Mouse (Mus musculus): ENCODE results near the gene Dlg2.
A peak's percentile ranks its signal among the peaks of the same experiment; 100 is the strongest.

Gene Dlg2

GRCm38 (mm10) chr7:91089211-91089930, 612.9 kb downstream of the Dlg2 start:
- DNase-seq (ENCODE audit: low read depth, low spot score): no peak

- no peak for DNase-seq (ENCODE audit: low read depth, low spot score)
These were observed 613.9 kb downstream of the Dlg2 start for GRCm38 (mm10) chr7:91090317-91090829.

- no peak for DNase-seq (ENCODE audit: low read depth, low spot score)
These were observed 614.6 kb downstream of the Dlg2 start for GRCm38 (mm10) chr7:91090830-91091683.

GRCm38 (mm10) chr7:91096467-91096866, 620.0 kb downstream of the Dlg2 start:
- DNase-seq (ENCODE audit: low read depth, low spot score): no peak

GRCm38 (mm10) chr7:91098521-91098920, 622.0 kb downstream of the Dlg2 start:
- DNase-seq (ENCODE audit: low read depth, low spot score): no peak

- DNase-seq (ENCODE audit: low read depth, low spot score): no peak
These were observed 633.1 kb downstream of the Dlg2 start for GRCm38 (mm10) chr7:91109575-91109974.

GRCm38 (mm10) chr7:91132128-91132527, 655.7 kb downstream of the Dlg2 start:
- no peak for DNase-seq (ENCODE audit: low read depth, low spot score)

GRCm38 (mm10) chr7:91154096-91154495, 677.6 kb downstream of the Dlg2 start:
- DNase-seq (ENCODE audit: low read depth, low spot score): no peak

- no peak for DNase-seq (ENCODE audit: low read depth, low spot score)
These were observed 682.7 kb downstream of the Dlg2 start for GRCm38 (mm10) chr7:91159144-91159543.

GRCm38 (mm10) chr7:91161643-91162175, 685.2 kb downstream of the Dlg2 start:
- no peak for DNase-seq (ENCODE audit: low read depth, low spot score)

GRCm38 (mm10) chr7:91173560-91173959, 697.1 kb downstream of the Dlg2 start:
- no peak for DNase-seq (ENCODE audit: low read depth, low spot score)

- DNase-seq (ENCODE audit: low read depth, low spot score): no peak
These were observed 711.7 kb downstream of the Dlg2 start for GRCm38 (mm10) chr7:91188211-91188610.

GRCm38 (mm10) chr7:91199372-91199771, 722.9 kb downstream of the Dlg2 start:
- DNase-seq (ENCODE audit: low read depth, low spot score): no peak

GRCm38 (mm10) chr7:91208083-91208852, 731.8 kb downstream of the Dlg2 start:
- no peak for DNase-seq (ENCODE audit: low read depth, low spot score)

- DNase-seq (ENCODE audit: low read depth, low spot score): no peak
These were observed 732.5 kb downstream of the Dlg2 start for GRCm38 (mm10) chr7:91208973-91209372.

GRCm38 (mm10) chr7:91212236-91212635, 735.8 kb downstream of the Dlg2 start:
- DNase-seq (ENCODE audit: low read depth, low spot score): no peak

- no peak for DNase-seq (ENCODE audit: low read depth, low spot score)
These were observed 738.4 kb downstream of the Dlg2 start for GRCm38 (mm10) chr7:91214921-91215320.

GRCm38 (mm10) chr7:91218321-91218987, 742.0 kb downstream of the Dlg2 start:
- no peak for DNase-seq (ENCODE audit: low read depth, low spot score)

- DNase-seq (ENCODE audit: low read depth, low spot score): peak; percentile 48
These were observed 750.0 kb downstream of the Dlg2 start for GRCm38 (mm10) chr7:91226442-91226841.

GRCm38 (mm10) chr7:91241718-91242117, 765.2 kb downstream of the Dlg2 start:
- no peak for DNase-seq (ENCODE audit: low read depth, low spot score)

- no peak for DNase-seq (ENCODE audit: low read depth, low spot score)
These were observed 785.2 kb downstream of the Dlg2 start for GRCm38 (mm10) chr7:91261672-91262030.
